Mouse (Mus musculus) MEL (cell line): ENCODE measurements around the gene Smap2.
"Not testable (repeated sequence)": the region's sequence is repeated elsewhere in the genome, so short reads cannot be mapped to it uniquely, and the experiment has no call there.

Experiments
- CTCF ChIP-seq, 3 experiments: IDR thresholded peaks in 2 of 3; conservative IDR thresholded peaks in 1 of 3; 2 replicates each; pipeline ENCODE4 v1.5.1; 2011 to 2012; ENCODE audit warnings: low read length in 3 of 3, low read depth in 2 of 3, mild to moderate bottlenecking in 2 of 3, improper control_type of control experiment in 1 of 3, inconsistent platforms in 1 of 3, mixed read lengths in 1 of 3, moderate library complexity in 1 of 3; ENCODE audit not compliant: control insufficient read depth in 1 of 3, insufficient read depth in 1 of 3, poor library complexity in 1 of 3, severe bottlenecking in 1 of 3
- ELF1 ChIP-seq: IDR thresholded peaks from 2 replicates; pipeline ENCODE4 v1.6.1; 2014; ENCODE audit warnings: low read depth, mild to moderate bottlenecking, inconsistent platforms, low read length, improper control_type of control experiment, moderate library complexity
- MAX ChIP-seq: IDR thresholded peaks from 2 replicates; pipeline ENCODE4 v1.6.1; 2011; ENCODE audit warnings: low read length, improper control_type of control experiment
- MXI1 ChIP-seq: IDR thresholded peaks from 2 replicates; pipeline ENCODE4 v1.6.1; 2011; ENCODE audit warnings: mild to moderate bottlenecking, low read depth, low read length, improper control_type of control experiment
- POLR2A ChIP-seq, 2 experiments: IDR thresholded peaks; 2 replicates each; pipeline ENCODE4 v1.6.1; 2011 to 2012; ENCODE audit warnings: low read length in 2 of 2, mild to moderate bottlenecking in 2 of 2, control low read depth in 1 of 2, improper control_type of control experiment in 1 of 2, low read depth in 1 of 2, moderate library complexity in 1 of 2; ENCODE audit not compliant: control insufficient read depth in 1 of 2, insufficient read depth in 1 of 2, poor library complexity in 1 of 2
- POLR2AphosphoS2 ChIP-seq: IDR thresholded peaks from 2 replicates; pipeline ENCODE4 v1.6.1; 2011; ENCODE audit warnings: low read length, improper control_type of control experiment
- RCOR1 ChIP-seq: IDR thresholded peaks from 2 replicates; pipeline ENCODE4 v1.6.1; 2012; ENCODE audit warnings: low read depth, mild to moderate bottlenecking, inconsistent platforms, low read length, improper control_type of control experiment
- SMC3 ChIP-seq: IDR thresholded peaks from 2 replicates; pipeline ENCODE4 v1.6.1; 2011; ENCODE audit warnings: low read depth, low read length, improper control_type of control experiment
- TCF12 ChIP-seq: IDR thresholded peaks from 2 replicates; pipeline ENCODE4 v1.6.1; 2014; ENCODE audit warnings: low read depth, mild to moderate bottlenecking, inconsistent platforms, low read length, improper control_type of control experiment, moderate library complexity

DNA sequence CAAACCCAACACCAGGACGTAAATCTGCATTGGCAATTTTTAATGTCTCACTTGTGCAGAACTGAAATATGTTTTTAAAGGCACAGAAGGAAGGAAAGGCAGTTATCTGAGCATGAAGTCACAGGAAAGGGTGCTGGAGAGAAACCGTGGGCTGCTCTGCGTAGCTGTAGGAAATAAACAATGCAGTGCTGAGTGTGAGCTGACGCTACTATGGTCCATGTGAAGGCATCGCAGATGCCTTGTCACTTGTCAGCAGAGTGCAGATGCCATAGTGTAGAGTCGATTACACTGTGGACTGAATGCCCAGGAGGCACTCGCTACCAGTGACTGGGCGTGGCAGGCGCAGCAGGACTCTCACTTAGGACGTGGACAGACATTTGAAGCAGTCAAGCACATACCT lies 42.2 kb upstream of the Smap2 start:
- TF ChIP-seq CTCF (IDR thresholded peaks at IDR 0.05 in 2 of 3, conservative IDR thresholded peaks at IDR 0.05 in 1 of 3; ENCODE audit: control insufficient read depth in 1 of 3, insufficient read depth in 1 of 3, low read depth in 2 of 3, low read length in 3 of 3, poor library complexity in 1 of 3, severe bottlenecking in 1 of 3); SMC3; POLR2A (IDR thresholded peaks at IDR 0.05; ENCODE audit: control insufficient read depth in 1 of 2, insufficient read depth in 1 of 2, low read depth in 1 of 2, low read length in 2 of 2, poor library complexity in 1 of 2); MAX; TCF12; POLR2AphosphoS2; ELF1; RCOR1; MXI1: not testable (repeated sequence)
